Mouse (Mus musculus): ENCODE results near the gene Olfr559. TPM values are rescaled to one million over a fixed set of nuclear protein-coding genes. Genes with fewer than 3 reads are reported as not detected.

The Olfr559 gene
- polyA plus RNA-seq, 1 experiment from 2014 or later = not detected

GRCm38 (mm10) chr7:102676225-102676624, 51.1 kb downstream of the Olfr559 start:
- H3K27ac ChIP-seq (replicated peaks) = no peak overlapping the region
- H3K9me3 ChIP-seq = no peaks in the 10 kb centered on the region
- 95% methylated on average over 2 of the region's 2 CpGs for WGBS
- no peaks in the 10 kb centered on the region for H3K36me3 ChIP-seq
- no peak overlapping the region for H3K9ac ChIP-seq (replicated peaks)
- no peak overlapping the region for H3K4me2 ChIP-seq (replicated peaks)
- H3K4me1 ChIP-seq = no peaks in the 10 kb centered on the region
- no peaks in the 10 kb centered on the region for H3K27me3 ChIP-seq
- ATAC-seq (ENCODE audit: low FRiP score, low read depth) = no peak
- H3K4me3 ChIP-seq = no peak overlapping the region

Other genes with a start within 250 kb of the Olfr559 start
- gene Olfr543, start 245.8 kb downstream of the Olfr559 start, polyA plus RNA-seq (2016; fragmentation: Nextera tagmentation; extraction: Ambion mirVana) = 0.46 and 0.80 TPM in 2 replicates
- 0.20 and 0.24 TPM in 2 replicates for gene Olfr544, start 239.2 kb downstream of the Olfr559 start, polyA plus RNA-seq (2016; fragmentation: Nextera tagmentation; extraction: Ambion mirVana)
- gene Olfr545, start 227.9 kb downstream of the Olfr559 start, polyA plus RNA-seq (2016; fragmentation: Nextera tagmentation; extraction: Ambion mirVana) = 0.11 and 0.14 TPM in 2 replicates
- gene Olfr547, start 192.7 kb downstream of the Olfr559 start, polyA plus RNA-seq (2016; fragmentation: Nextera tagmentation; extraction: Ambion mirVana) = not detected in 2 replicates
- not detected in 2 replicates for gene Olfr548-ps1, start 186.6 kb downstream of the Olfr559 start, polyA plus RNA-seq (2016; fragmentation: Nextera tagmentation; extraction: Ambion mirVana)
- gene Olfr549, start 177.6 kb downstream of the Olfr559 start, polyA plus RNA-seq (2016; fragmentation: Nextera tagmentation; extraction: Ambion mirVana) = not detected in 2 replicates
- gene Trim21, start 162.0 kb downstream of the Olfr559 start, polyA plus RNA-seq (2016; fragmentation: Nextera tagmentation; extraction: Ambion mirVana) = 0.26 and 0.94 TPM in 2 replicates
- not detected in 2 replicates for gene Olfr550, start 156.0 kb downstream of the Olfr559 start, polyA plus RNA-seq (2016; fragmentation: Nextera tagmentation; extraction: Ambion mirVana)
- gene Olfr551, start 135.6 kb downstream of the Olfr559 start, polyA plus RNA-seq (2016; fragmentation: Nextera tagmentation; extraction: Ambion mirVana) = not detected in 2 replicates
- not detected in 2 replicates for gene Olfr552, start 129.7 kb downstream of the Olfr559 start, polyA plus RNA-seq (2016; fragmentation: Nextera tagmentation; extraction: Ambion mirVana)
- not detected in 2 replicates for gene Olfr553, start 109.3 kb downstream of the Olfr559 start, polyA plus RNA-seq (2016; fragmentation: Nextera tagmentation; extraction: Ambion mirVana)
- not detected in 2 replicates for gene Olfr554, start 89.1 kb downstream of the Olfr559 start, polyA plus RNA-seq (2016; fragmentation: Nextera tagmentation; extraction: Ambion mirVana)
- gene Olfr555, start 68.7 kb downstream of the Olfr559 start, polyA plus RNA-seq (2016; fragmentation: Nextera tagmentation; extraction: Ambion mirVana) = not detected in 2 replicates
- gene Olfr556, start 62.6 kb downstream of the Olfr559 start, polyA plus RNA-seq (2016; fragmentation: Nextera tagmentation; extraction: Ambion mirVana) = not detected in 2 replicates
- gene Trim68, start 40.2 kb downstream of the Olfr559 start, polyA plus RNA-seq (2016; fragmentation: Nextera tagmentation; extraction: Ambion mirVana) = 9.5 and 9.6 TPM in 2 replicates
- gene Olfr557, start 31.6 kb downstream of the Olfr559 start, polyA plus RNA-seq (2016; fragmentation: Nextera tagmentation; extraction: Ambion mirVana) = not detected in 2 replicates
- gene Olfr558, start 25.3 kb downstream of the Olfr559 start, polyA plus RNA-seq (2016; fragmentation: Nextera tagmentation; extraction: Ambion mirVana) = not detected in 2 replicates
- not detected in 2 replicates for gene Olfr33, start 8.4 kb downstream of the Olfr559 start, polyA plus RNA-seq (2016; fragmentation: Nextera tagmentation; extraction: Ambion mirVana)
- gene Olfr560, start 31.9 kb upstream of the Olfr559 start, polyA plus RNA-seq (2016; fragmentation: Nextera tagmentation; extraction: Ambion mirVana) = not detected in 2 replicates
- not detected in 2 replicates for gene Olfr78, start 32.0 kb upstream of the Olfr559 start, polyA plus RNA-seq (2016; fragmentation: Nextera tagmentation; extraction: Ambion mirVana)
- gene Olfr561, start 43.7 kb upstream of the Olfr559 start, polyA plus RNA-seq (2016; fragmentation: Nextera tagmentation; extraction: Ambion mirVana) = not detected in 2 replicates
- gene Olfr564, start 76.0 kb upstream of the Olfr559 start, polyA plus RNA-seq (2016; fragmentation: Nextera tagmentation; extraction: Ambion mirVana) = not detected in 2 replicates
- gene Olfr566, start 131.3 kb upstream of the Olfr559 start, polyA plus RNA-seq (2016; fragmentation: Nextera tagmentation; extraction: Ambion mirVana) = not detected in 2 replicates
- gene Olfr568, start 149.6 kb upstream of the Olfr559 start, polyA plus RNA-seq (2016; fragmentation: Nextera tagmentation; extraction: Ambion mirVana) = not detected in 2 replicates
- gene Olfr569, start 163.4 kb upstream of the Olfr559 start, polyA plus RNA-seq (2016; fragmentation: Nextera tagmentation; extraction: Ambion mirVana) = not detected in 2 replicates
- gene Olfr570, start 167.1 kb upstream of the Olfr559 start, polyA plus RNA-seq (2016; fragmentation: Nextera tagmentation; extraction: Ambion mirVana) = not detected in 2 replicates
- not detected in 2 replicates for gene Olfr571, start 190.0 kb upstream of the Olfr559 start, polyA plus RNA-seq (2016; fragmentation: Nextera tagmentation; extraction: Ambion mirVana)
- gene Olfr572, start 196.9 kb upstream of the Olfr559 start, polyA plus RNA-seq (2016; fragmentation: Nextera tagmentation; extraction: Ambion mirVana) = not detected in 2 replicates
- not detected in 2 replicates for gene Olfr573-ps1, start 215.1 kb upstream of the Olfr559 start, polyA plus RNA-seq (2016; fragmentation: Nextera tagmentation; extraction: Ambion mirVana)
- not detected in 2 replicates for gene Olfr574, start 221.0 kb upstream of the Olfr559 start, polyA plus RNA-seq (2016; fragmentation: Nextera tagmentation; extraction: Ambion mirVana)
- gene Olfr575, start 231.3 kb upstream of the Olfr559 start, polyA plus RNA-seq (2016; fragmentation: Nextera tagmentation; extraction: Ambion mirVana) = not detected in 2 replicates
- gene Olfr576, start 235.2 kb upstream of the Olfr559 start, polyA plus RNA-seq (2016; fragmentation: Nextera tagmentation; extraction: Ambion mirVana) = not detected in 2 replicates
- not detected in 2 replicates for gene Olfr577, start 248.5 kb upstream of the Olfr559 start, polyA plus RNA-seq (2016; fragmentation: Nextera tagmentation; extraction: Ambion mirVana)